Mouse (Mus musculus) E14TG2a.4 (cell line): Measurements from ENCODE around the gene Psmg1.

Experiments
- CTCF ChIP-seq: conservative IDR thresholded peaks from 2 replicates; pipeline ENCODE4 v1.5.1; 2014; ENCODE audit warnings: low read length
- NANOG ChIP-seq: IDR thresholded peaks from 2 replicates; pipeline ENCODE4 v1.6.1; 2014; ENCODE audit warnings: borderline replicate concordance, low read length, mixed read lengths
- POU5F1 ChIP-seq: IDR thresholded peaks from 2 replicates; pipeline ENCODE4 v1.6.1; 2014; ENCODE audit warnings: low read length, borderline replicate concordance

GRCm38 (mm10) chr16:95955716-95956346, 34.9 kb downstream of the Psmg1 start:
- TF ChIP-seq CTCF (no peak), NANOG (no peak), POU5F1 (no peak)
